Mouse (Mus musculus) midbrain, embryonic 10.5 days (tissue): Measurements from ENCODE around the gene Nf2. TPM values are rescaled to one million over a fixed set of nuclear protein-coding genes. Genes with fewer than 3 reads are reported as not detected.

Source experiments
- DNase-seq: peaks from one replicate; pipeline ENCODE4 v3.0.0-alpha.2; 2017; ENCODE audit warnings: low spot score
- H3K27ac ChIP-seq: fragments of 300-500 bp; sonication (generic); replicated peaks from 2 replicates; pipeline ENCODE4 v1.5.1; 2016; ENCODE audit warnings: mild to moderate bottlenecking
- H3K27me3 ChIP-seq: fragments of 300-500 bp; sonication (generic); 2 replicates; pipeline ENCODE4 v1.6.1; 2016; ENCODE audit warnings: low read depth, mild to moderate bottlenecking; ENCODE audit not compliant: poor library complexity, severe bottlenecking
- H3K36me3 ChIP-seq: fragments of 300-500 bp; sonication (generic); 2 replicates; pipeline ENCODE4 v1.6.1; 2016; ENCODE audit warnings: mild to moderate bottlenecking, moderate library complexity
- H3K4me1 ChIP-seq: fragments of 300-500 bp; sonication (generic); 2 replicates; pipeline ENCODE4 v1.6.1; 2016
- H3K4me3 ChIP-seq: fragments of 300-500 bp; sonication (generic); 2 replicates; pipeline ENCODE4 v1.5.1; 2016; ENCODE audit warnings: mild to moderate bottlenecking, moderate library complexity
- H3K9me3 ChIP-seq: fragments of 300-500 bp; sonication (generic); replicated peaks from 2 replicates; pipeline ENCODE4 v1.6.1; 2016; ENCODE audit warnings: mild to moderate bottlenecking
- WGBS: fragments of 180-500 bp; shearing (Covaris S2); methylation state at CpG from one replicate; pipeline ENCODE4 v1.1.7; 2016; 5-methylcytosine and 5-hydroxymethylcytosine counted together
- microRNA-seq: library from miRNA; unstranded; fragments of <30 nt; microRNA quantifications from one replicate; pipeline ENCODE4, GENCODE M21; 2017
- polyA plus RNA-seq: library from polyadenylated mRNA; unstranded; fragments of >200 nt; fragmentation: Nextera tagmentation; extraction: Ambion mirVana; gene quantifications from 2 replicates; pipeline ENCODE4 v1.2.1, GENCODE M21; 2016

Gene Nf2
- polyA plus RNA-seq, 1 experiment from 2014 or later = 55.5 TPM

- Histone ChIP-seq H3K9me3 (no peaks in the 10 kb centered on the region), H3K27ac (no peak overlapping the region), H3K4me1 (peaks cover 26% of the 10 kb centered on the region), H3K4me3 (no peak overlapping the region), H3K27me3 (peaks cover 15% of the 10 kb centered on the region), H3K36me3 (peaks cover 23% of the 10 kb centered on the region)
- WGBS = 83% methylated on average over 5 of the region's 5 CpGs
- DNase-seq = no peak
Measured at GRCm38 (mm10) chr11:4730913-4731312, 118.4 kb downstream of the Nf2 start.

DNA sequence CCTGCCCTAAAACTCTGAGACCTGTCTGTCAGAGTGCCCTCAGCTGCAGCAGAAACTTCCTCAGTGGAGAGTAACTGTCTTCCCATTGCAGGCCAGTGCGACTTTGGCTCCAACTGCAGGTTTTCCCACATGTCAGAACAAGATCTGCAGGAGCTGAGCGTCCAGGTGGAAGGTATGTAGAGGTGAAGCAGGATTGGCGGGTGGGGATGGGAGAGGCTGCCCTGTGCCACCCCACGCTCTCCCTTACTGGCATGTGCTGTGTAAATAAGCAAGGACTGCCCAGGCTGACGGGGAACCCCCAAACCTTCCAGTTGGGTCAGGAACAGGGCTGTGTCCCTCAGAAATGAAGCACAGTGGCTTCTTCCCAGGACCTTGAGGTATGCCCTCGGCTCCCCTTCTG, 119.2 kb downstream of the Nf2 start:
- WGBS = 80% methylated on average over 6 of the region's 6 CpGs
- H3K36me3 ChIP-seq = peaks cover 31% of the 10 kb centered on the region
- H3K4me1 ChIP-seq = peaks cover 18% of the 10 kb centered on the region
- no peak overlapping the region for H3K4me3 ChIP-seq
- peaks cover 7% of the 10 kb centered on the region for H3K27me3 ChIP-seq
- DNase-seq = no peak
- no peak overlapping the region for H3K27ac ChIP-seq
- H3K9me3 ChIP-seq = no peaks in the 10 kb centered on the region

- Histone ChIP-seq H3K36me3 (peaks cover 36% of the 10 kb centered on the region), H3K27me3 (peaks cover 2% of the 10 kb centered on the region; the same call in 1 of the 2 replicates), H3K4me3 (no peak overlapping the region), H3K4me1 (peaks cover 13% of the 10 kb centered on the region), H3K9me3 (no peaks in the 10 kb centered on the region), H3K27ac (no peak overlapping the region)
- no peak for DNase-seq
- WGBS = 92% methylated on average over 12 of the region's 12 CpGs
Measured at GRCm38 (mm10) chr11:4729603-4730002, 119.7 kb downstream of the Nf2 start.

- 88% methylated on average over 8 of the region's 8 CpGs for WGBS
- DNase-seq = no peak
- H3K9me3 ChIP-seq = no peaks in the 10 kb centered on the region
- no peak overlapping the region for H3K27ac ChIP-seq
- peaks cover 5% of the 10 kb centered on the region; the same call in 1 of the 2 replicates for H3K4me1 ChIP-seq
- no peaks in the 10 kb centered on the region for H3K27me3 ChIP-seq
- peaks cover 45% of the 10 kb centered on the region for H3K36me3 ChIP-seq
- no peak overlapping the region for H3K4me3 ChIP-seq
Measured at GRCm38 (mm10) chr11:4721728-4722127, 127.6 kb downstream of the Nf2 start.

- Histone ChIP-seq H3K9me3 (no peaks in the 10 kb centered on the region), H3K27ac (0 out of 2 replicates have a peak overlapping the region, but pooled peaks have one; percentile 4), H3K4me3 (no peak overlapping the region), H3K4me1 (peaks cover 5% of the 10 kb centered on the region; the same call in 1 of the 2 replicates), H3K27me3 (no peaks in the 10 kb centered on the region), H3K36me3 (peaks cover 38% of the 10 kb centered on the region)
- DNase-seq = no peak
- 58% methylated on average over 7 of the region's 7 CpGs for WGBS
Measured at GRCm38 (mm10) chr11:4720900-4721580, 128.3 kb downstream of the Nf2 start.

- Histone ChIP-seq H3K4me3 (no peak overlapping the region), H3K4me1 (peaks cover 5% of the 10 kb centered on the region; the same call in 1 of the 2 replicates), H3K36me3 (peaks cover 31% of the 10 kb centered on the region), H3K9me3 (no peaks in the 10 kb centered on the region), H3K27me3 (no peaks in the 10 kb centered on the region), H3K27ac (no peak overlapping the region)
- 69% methylated on average over 11 of the region's 11 CpGs for WGBS
- no peak for DNase-seq
Measured at GRCm38 (mm10) chr11:4720393-4720792, 128.9 kb downstream of the Nf2 start.

DNA sequence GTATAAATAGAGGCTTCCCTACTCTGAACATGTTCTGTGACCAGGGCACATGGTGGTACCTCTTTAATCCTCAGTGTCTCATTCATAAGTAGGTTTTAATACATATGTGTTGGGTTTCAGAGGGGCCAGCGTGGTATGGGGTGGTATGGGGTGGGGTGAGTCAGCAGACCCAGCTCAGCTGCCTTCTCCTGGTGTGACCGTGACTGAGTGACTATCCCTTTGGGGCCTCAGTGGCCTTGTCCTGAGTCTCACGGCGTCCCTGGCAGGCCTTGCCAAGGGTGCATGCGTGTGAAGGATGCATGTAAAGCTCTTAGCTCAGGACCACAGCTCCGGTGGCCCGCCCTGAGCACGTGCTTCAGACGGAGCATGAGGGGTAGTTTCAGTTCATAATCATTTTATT, 129.4 kb downstream of the Nf2 start:
- H3K36me3 ChIP-seq = peaks cover 27% of the 10 kb centered on the region
- no peaks in the 10 kb centered on the region for H3K9me3 ChIP-seq
- no peak overlapping the region for H3K4me3 ChIP-seq
- H3K4me1 ChIP-seq = peaks cover 5% of the 10 kb centered on the region; the same call in 1 of the 2 replicates
- H3K27ac ChIP-seq = no peak overlapping the region
- no peak for DNase-seq
- 94% methylated on average over 9 of the region's 9 CpGs for WGBS
- H3K27me3 ChIP-seq = no peaks in the 10 kb centered on the region

DNA sequence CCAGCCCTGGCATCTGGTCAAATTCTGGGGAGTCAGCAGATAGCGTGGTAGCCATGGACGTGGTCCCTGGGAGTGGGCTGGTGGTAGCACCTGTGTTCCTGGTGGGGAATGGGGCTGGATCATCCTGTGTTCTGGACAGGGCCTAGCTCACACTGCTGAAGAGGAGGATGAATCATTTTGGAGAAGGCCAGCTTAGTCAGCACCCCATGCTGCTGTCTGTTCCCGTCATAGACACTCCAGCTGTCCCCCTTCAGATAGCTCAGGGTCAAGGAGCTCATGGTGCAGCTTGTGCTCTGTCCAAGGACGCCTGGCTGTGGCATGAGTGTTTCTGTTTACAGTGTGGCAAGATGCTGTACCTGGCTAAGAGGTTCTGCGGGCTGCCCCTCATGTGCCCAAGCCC, 130.8 kb downstream of the Nf2 start:
- Histone ChIP-seq H3K36me3 (peaks cover 13% of the 10 kb centered on the region), H3K27me3 (no peaks in the 10 kb centered on the region), H3K4me3 (no peak overlapping the region), H3K9me3 (no peaks in the 10 kb centered on the region), H3K27ac (no peak overlapping the region), H3K4me1 (peaks cover 5% of the 10 kb centered on the region; the same call in 1 of the 2 replicates)
- WGBS = 87% methylated on average over 5 of the region's 5 CpGs
- no peak for DNase-seq

GRCm38 (mm10) chr11:4716530-4717236, 132.7 kb downstream of the Nf2 start:
- H3K27ac ChIP-seq = no peak overlapping the region
- H3K9me3 ChIP-seq = no peaks in the 10 kb centered on the region
- H3K4me1 ChIP-seq = peaks cover 5% of the 10 kb centered on the region; the same call in 1 of the 2 replicates
- no peaks in the 10 kb centered on the region for H3K36me3 ChIP-seq
- DNase-seq = no peak
- no peaks in the 10 kb centered on the region for H3K27me3 ChIP-seq
- 89% methylated on average over 5 of the region's 5 CpGs for WGBS
- no peak overlapping the region for H3K4me3 ChIP-seq

Small RNAs within 50 kb of the gene (microRNA-seq; reads per million reads assigned to microRNA genes)
- gene Mir6918 = 0.90 reads per million

Other genes with a start within 250 kb of the Nf2 start
- gene Gm11032, start 229.5 kb downstream of the Nf2 start, polyA plus RNA-seq = not detected in 2 replicates
- gene Ascc2, start 211.8 kb downstream of the Nf2 start, polyA plus RNA-seq = 32.2 and 34.2 TPM in 2 replicates
- 639 and 680 TPM in 2 replicates for gene Uqcr10, start 145.2 kb downstream of the Nf2 start, polyA plus RNA-seq
- gene Zmat5, start 144.9 kb downstream of the Nf2 start, polyA plus RNA-seq = 83.9 and 86.7 TPM in 2 replicates
- 0.11 and 0.22 TPM in 2 replicates for gene Cabp7, start 102.8 kb downstream of the Nf2 start, polyA plus RNA-seq
- 70.8 and 81.2 TPM in 2 replicates for gene Nipsnap1, start 24.4 kb upstream of the Nf2 start, polyA plus RNA-seq
- 54.9 and 57.9 TPM in 2 replicates for gene Thoc5, start 45.8 kb upstream of the Nf2 start, polyA plus RNA-seq
- gene Nefh, start 98.5 kb upstream of the Nf2 start, polyA plus RNA-seq = 0.23 and 0.29 TPM in 2 replicates
- 62.2 and 68.4 TPM in 2 replicates for gene Ap1b1, start 137.3 kb upstream of the Nf2 start, polyA plus RNA-seq
- 0.44 and 1.2 TPM in 2 replicates for gene Rasl10a, start 208.6 kb upstream of the Nf2 start, polyA plus RNA-seq
- 22.0 and 23.6 TPM in 2 replicates for gene Gas2l1, start 215.8 kb upstream of the Nf2 start, polyA plus RNA-seq
- 33.0 and 33.6 TPM in 2 replicates for gene Rhbdd3, start 249.4 kb upstream of the Nf2 start, polyA plus RNA-seq
- 903 and 985 TPM in 2 replicates for gene Ewsr1, start 249.7 kb upstream of the Nf2 start, polyA plus RNA-seq